Mouse (Mus musculus) C2C12 (cell line): ENCODE data around the gene Gpc6.

ENCODE experiments used
- CEBPB ChIP-seq: IDR thresholded peaks from one replicate; pipeline ENCODE4 v1.6.1; 2011; ENCODE audit warnings: low read depth, mild to moderate bottlenecking, control low read depth, moderate library complexity
- CTCF ChIP-seq: IDR thresholded peaks from one replicate; pipeline ENCODE4 v1.5.1; 2011; ENCODE audit not compliant: control insufficient read depth, insufficient read depth, insufficient read length
- MAX ChIP-seq: IDR thresholded peaks from one replicate; pipeline ENCODE4 v1.6.1; 2011; ENCODE audit warnings: mild to moderate bottlenecking, control low read depth

DNA sequence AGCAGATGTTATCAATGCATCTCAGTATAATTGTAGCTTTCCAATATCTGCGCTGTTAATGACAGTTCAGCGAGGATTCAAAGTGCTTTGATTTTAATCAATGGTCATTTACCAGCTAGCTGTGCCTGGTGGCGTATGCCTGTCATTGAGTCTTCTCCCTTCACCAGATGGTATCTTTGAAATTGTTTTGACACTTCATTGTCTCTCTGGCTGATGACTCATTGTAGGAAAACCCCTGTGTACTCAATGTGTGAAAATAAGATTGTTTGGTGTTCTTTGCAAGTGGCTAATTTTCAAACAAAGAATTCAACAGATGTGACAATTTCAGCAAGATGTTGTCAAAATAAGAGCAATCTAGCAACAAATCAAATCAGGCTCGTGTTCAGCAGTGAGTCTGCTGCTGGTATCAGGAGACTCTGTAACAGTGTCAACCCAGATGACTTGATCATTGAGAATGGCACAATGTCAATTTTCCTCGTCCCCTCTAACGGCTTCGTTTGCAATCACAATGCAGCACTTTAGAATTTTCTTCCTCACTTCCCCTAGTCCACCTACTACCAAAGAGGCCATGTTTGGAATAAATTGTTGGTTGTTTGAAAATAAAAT is 631.7 kb downstream of the Gpc6 start:
- TF ChIP-seq CEBPB (no peak), CTCF (no peak), MAX (no peak)
